Mouse (Mus musculus) limb, embryonic 12.5 days (tissue): ENCODE results near the gene Lhx8. TPM values are rescaled to one million over a fixed set of nuclear protein-coding genes. Genes with fewer than 3 reads are reported as not detected.

ENCODE experiments used
- ATAC-seq: fragments of 200-750 bp; cut with Nextera tagmentation; 2 replicates; pipeline ENCODE4 v1.8.0; 2017; ENCODE audit warnings: low read depth, moderate TSS enrichment; ENCODE audit not compliant: insufficient number of reproducible peaks, insufficient read depth, low FRiP score, low TSS enrichment
- H3K27ac ChIP-seq: fragments of 300-500 bp; sonication (generic); 2 replicates; pipeline ENCODE4 v1.5.1; 2016; ENCODE audit warnings: mild to moderate bottlenecking, moderate library complexity
- H3K27me3 ChIP-seq: fragments of 300-500 bp; sonication (generic); 2 replicates; pipeline ENCODE4 v1.6.1; 2016; ENCODE audit warnings: mild to moderate bottlenecking, moderate library complexity
- H3K36me3 ChIP-seq: fragments of 300-500 bp; sonication (generic); 2 replicates; pipeline ENCODE4 v1.6.1; 2016; ENCODE audit warnings: mild to moderate bottlenecking, moderate library complexity
- H3K4me1 ChIP-seq: fragments of 300-500 bp; sonication (generic); replicated peaks from 2 replicates; pipeline ENCODE4 v1.6.1; 2016
- H3K4me2 ChIP-seq: fragments of 300-500 bp; sonication (generic); 2 replicates; pipeline ENCODE4 v1.6.1; 2016; ENCODE audit warnings: mild to moderate bottlenecking, moderate library complexity
- H3K4me3 ChIP-seq: fragments of 300-500 bp; sonication (generic); replicated peaks from 2 replicates; pipeline ENCODE4 v1.5.1; 2016; ENCODE audit warnings: mild to moderate bottlenecking
- H3K9ac ChIP-seq: fragments of 300-500 bp; sonication (generic); replicated peaks from 2 replicates; pipeline ENCODE4 v1.6.1; 2016; ENCODE audit warnings: mild to moderate bottlenecking, moderate library complexity
- H3K9me3 ChIP-seq: fragments of 300-500 bp; sonication (generic); 2 replicates; pipeline ENCODE4 v1.6.1; 2016; ENCODE audit warnings: mild to moderate bottlenecking, moderate library complexity
- WGBS: fragments of 180-500 bp; shearing (Covaris S2); methylation state at CpG from one replicate; pipeline ENCODE4 v1.1.7; 2016; 5-methylcytosine and 5-hydroxymethylcytosine counted together
- polyA plus RNA-seq: library from polyadenylated mRNA; unstranded; fragments of >200 nt; fragmentation: Nextera tagmentation; extraction: Ambion mirVana; gene quantifications from 2 replicates; pipeline ENCODE4 v1.2.1, GENCODE M21; 2016

Lhx8 gene
- polyA plus RNA-seq, 1 experiment from 2014 or later, result 0.36 TPM

DNA sequence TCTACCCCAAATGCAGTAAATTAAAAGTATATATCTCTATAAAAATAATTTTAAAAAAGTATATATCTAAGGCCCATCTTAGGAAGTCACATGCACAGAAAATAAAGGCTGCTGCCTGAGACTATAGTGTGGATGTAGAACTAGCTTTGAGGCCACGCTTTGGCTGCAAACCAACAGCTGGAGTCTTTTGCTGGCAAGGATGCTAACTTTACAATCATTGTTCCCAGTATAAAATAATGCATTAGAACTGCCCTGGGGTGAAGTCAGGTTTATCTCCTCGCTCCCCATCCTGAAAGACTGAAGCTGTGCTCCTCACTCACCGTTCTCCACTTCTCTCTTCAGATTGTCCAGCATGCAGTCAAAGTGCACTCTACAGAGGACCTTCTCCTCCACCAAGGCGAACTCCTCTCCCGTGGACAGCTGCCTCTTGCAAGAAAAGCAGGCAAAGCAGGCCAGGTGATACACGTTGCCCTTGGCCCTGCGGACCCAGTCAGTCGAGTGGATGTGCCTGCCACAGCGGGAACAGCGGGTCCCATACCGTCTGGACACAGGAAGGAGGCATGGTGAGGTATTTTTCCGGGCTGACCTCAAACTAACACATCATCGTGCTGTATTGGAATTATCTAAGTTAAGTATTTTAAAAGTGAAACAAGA is 8.4 kb downstream of the Lhx8 start:
- H3K4me2 ChIP-seq, result no peak overlapping the region
- H3K4me3 ChIP-seq, result no peak overlapping the region
- H3K27ac ChIP-seq, result no peak overlapping the region
- ATAC-seq, result no peak
- H3K27me3 ChIP-seq, result peaks cover 50% of the 10 kb centered on the region
- no peaks in the 10 kb centered on the region for H3K4me1 ChIP-seq
- WGBS, result 67% methylated on average over 13 of the region's 13 CpGs
- no peaks in the 10 kb centered on the region for H3K9me3 ChIP-seq
- H3K36me3 ChIP-seq, result no peaks in the 10 kb centered on the region
- no peak overlapping the region for H3K9ac ChIP-seq

DNA sequence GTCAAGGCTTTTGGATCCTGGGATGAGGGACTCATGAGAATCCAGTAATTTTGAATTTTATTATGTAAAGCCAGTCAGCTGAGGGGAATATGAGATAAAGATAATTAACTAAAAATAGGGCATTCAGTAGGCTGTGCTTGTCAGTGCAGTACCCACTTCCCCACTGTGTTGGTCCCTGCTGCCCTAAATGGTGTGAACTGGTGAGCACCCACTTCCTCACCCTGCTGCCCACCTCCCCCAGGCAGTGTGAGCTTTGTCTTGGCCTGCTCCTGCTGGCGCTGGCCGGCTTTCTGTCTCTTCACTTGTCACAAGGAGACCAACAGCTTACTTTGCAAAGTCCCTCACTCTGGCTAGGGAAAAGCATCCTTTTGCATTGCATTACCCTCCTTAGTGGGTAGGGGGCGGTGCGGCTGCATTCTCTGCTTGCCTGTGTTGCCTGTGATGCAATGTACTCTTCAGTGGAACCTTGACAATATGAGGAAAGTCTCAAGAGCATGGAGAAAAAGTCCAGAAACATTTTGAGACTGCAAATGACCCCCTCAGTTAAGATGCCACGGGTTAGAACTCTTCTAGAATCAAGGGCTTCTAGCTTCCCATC is 12.7 kb downstream of the Lhx8 start:
- H3K36me3 ChIP-seq, result no peaks in the 10 kb centered on the region
- no peaks in the 10 kb centered on the region for H3K4me1 ChIP-seq
- no peak overlapping the region for H3K27ac ChIP-seq
- H3K9ac ChIP-seq, result no peak overlapping the region
- 19% methylated on average over 5 of the region's 5 CpGs for WGBS
- no peak for ATAC-seq
- H3K4me2 ChIP-seq, result no peak overlapping the region
- peaks cover 28% of the 10 kb centered on the region for H3K27me3 ChIP-seq
- no peak overlapping the region for H3K4me3 ChIP-seq
- no peaks in the 10 kb centered on the region for H3K9me3 ChIP-seq

DNA sequence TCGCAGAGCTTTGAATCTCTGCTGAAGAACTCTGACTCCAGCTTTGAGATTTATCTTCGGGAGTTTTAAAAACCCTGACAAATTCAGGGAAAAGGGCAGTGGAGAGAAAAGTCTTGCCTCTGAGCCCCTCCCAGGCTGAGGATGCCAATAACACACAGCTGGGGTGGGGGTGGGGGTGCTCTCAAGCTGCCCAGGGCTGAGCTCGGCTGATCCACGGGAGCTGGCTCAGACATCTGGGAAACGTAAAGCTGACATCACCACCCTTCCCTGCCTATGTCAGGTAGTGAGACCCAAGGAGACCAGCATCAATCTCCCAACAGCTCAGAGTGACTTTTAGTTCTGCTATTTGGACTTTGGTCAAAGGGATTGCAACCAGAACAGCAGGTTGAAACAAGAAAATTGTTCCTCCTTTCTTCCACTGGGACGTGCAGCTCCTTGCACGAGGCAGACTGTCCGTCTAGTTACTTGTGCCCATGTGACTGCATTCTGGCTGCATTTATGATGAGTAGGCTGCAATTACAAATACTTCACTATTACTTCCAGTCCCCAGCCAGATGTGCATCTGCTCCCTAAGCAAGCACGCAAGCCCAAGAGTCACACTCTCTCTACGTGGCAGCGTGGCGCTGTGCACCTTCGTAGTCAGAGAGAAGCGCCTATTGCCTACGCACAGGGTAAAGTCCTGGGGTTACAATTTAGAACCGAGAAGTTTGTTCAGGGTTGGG is 25.1 kb downstream of the Lhx8 start:
- ATAC-seq, result peak; percentile 64; the same call in 1 of the 2 replicates
- 43% methylated on average over 16 of the region's 16 CpGs for WGBS
- peak overlapping the region; percentile 22 for H3K4me2 ChIP-seq

DNA sequence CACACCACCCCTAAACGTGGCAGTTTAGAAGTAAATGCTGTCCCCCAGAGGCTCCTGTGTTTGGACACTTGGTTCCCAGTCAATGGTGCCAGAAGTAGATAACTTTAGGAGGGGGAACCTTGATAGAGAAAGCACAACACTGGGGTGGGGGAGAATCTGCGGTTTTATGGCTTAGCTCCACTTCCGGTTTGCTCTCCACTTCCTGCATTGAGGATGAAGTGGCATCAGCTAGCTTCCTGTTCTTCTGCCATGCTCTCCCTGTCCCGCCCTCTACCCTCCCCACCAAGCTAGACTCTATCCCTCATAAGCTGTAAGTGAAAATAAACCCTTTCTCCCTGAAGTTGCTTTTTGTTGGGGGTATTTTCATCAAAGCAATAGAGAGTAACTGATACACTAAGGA is 29.4 kb downstream of the Lhx8 start:
- ATAC-seq, result no peak
- no peak overlapping the region for H3K4me3 ChIP-seq
- peaks cover 5% of the 10 kb centered on the region; the same call in 1 of the 2 replicates for H3K27me3 ChIP-seq
- H3K27ac ChIP-seq, result no peak overlapping the region
- no peaks in the 10 kb centered on the region for H3K9me3 ChIP-seq
- H3K36me3 ChIP-seq, result no peaks in the 10 kb centered on the region
- no peak overlapping the region for H3K4me2 ChIP-seq
- H3K9ac ChIP-seq, result no peak overlapping the region
- 82% methylated on average over 4 of the region's 4 CpGs for WGBS
- H3K4me1 ChIP-seq, result peaks cover 14% of the 10 kb centered on the region

More for the DNA sequence above, 25.1 kb downstream of the Lhx8 start:
- Histone ChIP-seq H3K9me3 (no peaks in the 10 kb centered on the region), H3K36me3 (no peaks in the 10 kb centered on the region), H3K27ac (no peak overlapping the region), H3K27me3 (peaks cover 5% of the 10 kb centered on the region; the same call in 1 of the 2 replicates), H3K9ac (no peak overlapping the region), H3K4me1 (peaks cover 14% of the 10 kb centered on the region), H3K4me3 (no peak overlapping the region)

DNA sequence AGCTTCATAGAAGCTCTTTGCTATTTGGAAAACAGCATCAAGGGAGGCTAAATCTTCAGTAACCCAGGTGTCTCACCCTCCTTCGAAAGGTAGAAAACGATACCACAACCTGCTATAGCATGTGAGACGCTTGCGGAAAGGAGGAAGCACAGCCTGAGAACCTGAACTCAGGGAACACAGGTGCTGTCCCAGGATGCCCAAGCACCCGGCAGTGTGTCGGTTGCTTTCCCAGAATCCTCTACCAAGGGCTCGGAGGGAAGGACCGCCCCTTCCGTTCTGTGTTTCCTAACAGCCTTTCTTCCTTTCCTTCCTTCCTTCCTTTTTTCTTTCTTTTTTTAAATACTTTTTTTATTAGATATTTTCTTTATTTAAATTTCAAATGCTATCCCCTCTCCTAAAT is 30.5 kb downstream of the Lhx8 start:
- Histone ChIP-seq H3K4me1 (peaks cover 5% of the 10 kb centered on the region), H3K27ac (no peak overlapping the region), H3K27me3 (peaks cover 9% of the 10 kb centered on the region; the same call in 1 of the 2 replicates), H3K4me3 (no peak overlapping the region), H3K36me3 (no peaks in the 10 kb centered on the region), H3K9me3 (no peaks in the 10 kb centered on the region), H3K9ac (no peak overlapping the region), H3K4me2 (no peak overlapping the region)
- WGBS, result 92% methylated on average over 9 of the region's 9 CpGs
- ATAC-seq, result no peak

DNA sequence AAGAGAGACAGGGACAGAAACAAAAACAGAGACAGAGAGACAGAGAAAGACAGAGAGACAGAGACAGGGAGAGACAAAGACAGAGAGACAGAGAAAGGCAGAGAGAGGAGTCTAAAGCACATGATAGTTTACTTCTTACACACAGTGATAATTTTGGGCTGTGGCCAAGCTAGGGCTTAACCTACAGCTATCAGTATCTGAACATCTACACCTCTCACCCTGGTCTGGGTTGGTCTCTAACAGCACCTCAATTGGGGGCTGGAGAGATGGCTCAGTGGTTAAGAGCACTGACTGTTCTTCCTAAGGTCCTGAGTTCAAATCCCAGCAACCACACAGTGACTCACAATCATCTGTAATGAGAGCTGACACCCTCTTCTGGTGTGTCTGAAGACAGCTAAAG is 32.0 kb downstream of the Lhx8 start:
- H3K9ac ChIP-seq, result no peak overlapping the region
- no peak overlapping the region for H3K4me3 ChIP-seq
- H3K27ac ChIP-seq, result no peak overlapping the region
- H3K4me2 ChIP-seq, result no peak overlapping the region
- H3K36me3 ChIP-seq, result no peaks in the 10 kb centered on the region
- H3K27me3 ChIP-seq, result peaks cover 18% of the 10 kb centered on the region; the same call in 1 of the 2 replicates
- no peak for ATAC-seq
- no peaks in the 10 kb centered on the region for H3K9me3 ChIP-seq
- no peaks in the 10 kb centered on the region; the same call in 1 of the 2 replicates for H3K4me1 ChIP-seq

DNA sequence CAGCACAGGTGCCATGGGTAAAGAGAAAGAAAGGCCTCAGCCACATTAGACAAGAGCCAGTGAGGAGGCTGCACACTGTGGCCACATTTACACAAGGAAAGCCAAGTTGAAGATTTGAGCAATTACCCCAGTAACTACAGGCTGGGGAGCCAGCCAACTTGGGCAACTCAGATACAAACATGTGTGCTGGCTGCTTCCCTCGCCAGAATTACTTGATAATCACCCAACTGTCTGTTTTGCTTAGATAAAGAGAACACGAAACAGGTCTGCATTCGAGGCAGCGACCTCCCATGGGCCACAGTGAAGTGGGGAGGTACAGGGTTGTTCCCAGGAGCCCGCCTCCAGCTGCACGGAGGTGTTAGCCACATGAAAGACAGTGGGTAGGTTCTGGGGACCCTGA is 33.0 kb downstream of the Lhx8 start:
- no peaks in the 10 kb centered on the region; the same call in 1 of the 2 replicates for H3K4me1 ChIP-seq
- WGBS, result 58% methylated on average over 6 of the region's 6 CpGs
- no peak overlapping the region for H3K4me3 ChIP-seq
- ATAC-seq, result no peak
- H3K4me2 ChIP-seq, result no peak overlapping the region
- no peak overlapping the region for H3K9ac ChIP-seq
- no peak overlapping the region for H3K27ac ChIP-seq
- no peaks in the 10 kb centered on the region for H3K36me3 ChIP-seq
- H3K9me3 ChIP-seq, result no peaks in the 10 kb centered on the region
- peaks cover 23% of the 10 kb centered on the region; the same call in 1 of the 2 replicates for H3K27me3 ChIP-seq

DNA sequence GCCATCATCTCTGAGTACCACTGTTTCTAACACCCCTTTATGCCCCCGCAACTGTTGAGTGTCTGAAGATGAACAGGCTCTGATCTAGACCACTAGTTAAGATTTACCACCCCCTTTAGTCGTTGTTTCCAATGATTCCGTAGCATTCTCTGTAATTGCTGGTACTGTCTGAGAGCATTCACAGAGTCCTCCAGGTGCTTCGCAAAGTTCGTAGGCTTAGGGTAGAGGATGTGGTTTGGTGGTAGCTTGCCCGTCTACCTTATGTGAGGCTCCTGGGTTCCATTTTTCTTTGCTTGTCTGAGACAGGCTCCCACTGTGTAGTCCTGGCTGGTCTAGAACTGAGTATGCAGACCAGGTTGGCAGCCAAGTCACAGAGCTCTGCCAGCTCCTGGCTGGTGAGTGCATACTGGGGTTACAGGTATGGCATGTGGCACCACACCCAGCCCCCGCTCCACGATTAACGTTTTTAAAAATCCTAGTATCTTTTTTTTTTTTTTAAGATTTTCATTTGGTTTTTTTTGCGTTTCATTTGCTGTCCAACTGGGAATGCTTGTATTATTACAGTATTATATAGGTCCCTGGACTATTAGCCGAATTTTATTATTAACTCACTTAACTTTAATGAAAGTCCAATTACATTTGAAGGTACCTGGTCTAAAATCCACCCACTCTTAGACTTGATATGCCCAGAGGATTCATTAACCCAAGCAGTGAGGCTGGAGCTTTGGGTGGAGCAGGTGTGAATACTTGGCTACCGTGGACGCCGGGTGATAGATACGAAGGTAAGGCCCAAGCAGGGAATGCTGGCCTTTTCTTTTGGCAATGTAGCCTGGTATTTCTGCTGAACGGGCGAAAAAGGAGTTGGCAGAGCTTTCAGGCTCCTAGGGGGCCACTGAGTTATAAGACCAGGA is 35.3 kb downstream of the Lhx8 start:
- ATAC-seq, result no peak
- no peak overlapping the region for H3K27ac ChIP-seq
- H3K4me3 ChIP-seq, result no peak overlapping the region
- H3K9ac ChIP-seq, result no peak overlapping the region
- H3K4me2 ChIP-seq, result no peak overlapping the region
- H3K36me3 ChIP-seq, result no peaks in the 10 kb centered on the region
- H3K27me3 ChIP-seq, result peaks cover 38% of the 10 kb centered on the region
- 80% methylated on average over 17 of the region's 17 CpGs for WGBS
- no peaks in the 10 kb centered on the region; the same call in 1 of the 2 replicates for H3K4me1 ChIP-seq
- H3K9me3 ChIP-seq, result no peaks in the 10 kb centered on the region

DNA sequence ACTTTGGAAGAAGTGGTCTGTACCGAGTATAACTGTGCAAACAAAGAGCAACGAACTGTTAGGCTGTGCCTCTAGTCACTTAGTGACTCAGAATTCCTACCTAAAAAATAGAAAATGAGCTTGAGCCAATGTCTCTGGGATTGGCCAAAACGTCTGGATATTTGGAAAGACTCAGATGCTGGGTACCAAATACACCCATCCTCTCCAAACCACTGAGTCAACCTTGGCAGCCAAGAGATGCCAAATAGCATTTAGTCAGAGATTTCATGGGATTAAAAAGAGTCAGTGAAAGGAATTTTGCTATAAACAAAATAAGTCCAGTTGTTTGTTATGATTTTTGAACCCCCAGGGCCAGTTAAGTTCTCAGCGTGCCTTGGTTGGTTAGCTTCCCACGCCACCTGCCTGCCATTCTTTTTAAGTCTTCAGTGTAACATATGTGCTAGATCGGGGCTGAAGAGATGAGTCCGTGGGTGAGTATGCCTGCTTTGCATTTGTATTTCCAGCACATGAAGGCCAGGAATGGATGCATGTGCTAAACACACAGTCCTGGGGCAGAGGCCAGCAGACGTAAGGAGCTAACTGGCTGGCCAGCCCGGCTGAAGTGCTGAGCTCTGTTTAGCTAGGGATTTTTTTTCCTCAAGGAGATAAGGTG is 36.5 kb downstream of the Lhx8 start:
- ATAC-seq, result no peak
- no peaks in the 10 kb centered on the region; the same call in 1 of the 2 replicates for H3K4me1 ChIP-seq
- no peak overlapping the region for H3K27ac ChIP-seq
- no peaks in the 10 kb centered on the region for H3K9me3 ChIP-seq
- no peak overlapping the region for H3K4me3 ChIP-seq
- H3K36me3 ChIP-seq, result no peaks in the 10 kb centered on the region
- WGBS, result 83% methylated on average over 9 of the region's 9 CpGs
- no peak overlapping the region for H3K4me2 ChIP-seq
- H3K27me3 ChIP-seq, result peaks cover 40% of the 10 kb centered on the region
- no peak overlapping the region for H3K9ac ChIP-seq

DNA sequence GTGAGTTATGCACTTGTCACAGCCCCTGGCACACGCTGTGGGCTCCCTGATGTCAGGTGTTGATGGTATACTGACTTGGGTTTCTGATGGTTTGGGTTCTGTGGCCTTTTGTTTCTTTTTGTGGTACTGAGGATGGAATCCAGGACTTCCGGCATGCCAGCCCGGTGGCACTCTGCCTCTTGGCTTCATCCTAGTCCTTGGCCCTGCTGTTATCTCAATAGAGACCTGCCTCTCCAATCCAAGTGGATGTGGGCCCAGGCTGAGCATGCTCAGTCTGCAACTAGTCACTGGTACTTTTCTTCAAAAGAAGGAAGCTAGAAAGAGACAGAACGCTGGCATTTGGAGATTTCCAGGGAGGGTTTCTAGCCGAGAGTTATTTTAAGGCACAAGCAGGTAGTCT is 38.3 kb downstream of the Lhx8 start:
- peaks cover 44% of the 10 kb centered on the region for H3K27me3 ChIP-seq
- no peak for ATAC-seq
- H3K9ac ChIP-seq, result no peak overlapping the region
- H3K4me2 ChIP-seq, result no peak overlapping the region
- no peaks in the 10 kb centered on the region for H3K36me3 ChIP-seq
- no peak overlapping the region for H3K27ac ChIP-seq
- 71% methylated on average over 5 of the region's 5 CpGs for WGBS
- no peaks in the 10 kb centered on the region for H3K9me3 ChIP-seq
- H3K4me1 ChIP-seq, result no peaks in the 10 kb centered on the region; the same call in 1 of the 2 replicates
- no peak overlapping the region for H3K4me3 ChIP-seq
